Mouse (Mus musculus) kidney, adult 2 months (tissue): Measurements from ENCODE around the gene Hlx.

ENCODE experiments used
- CTCF ChIP-seq: fragments of 200-500 bp; conservative IDR thresholded peaks from 2 replicates; pipeline ENCODE4 v1.5.1; 2011; ENCODE audit warnings: low read depth, mild to moderate bottlenecking, control low read depth, low read length, moderate library complexity, mixed read lengths; ENCODE audit not compliant: insufficient read depth, insufficient read length
- POLR2A ChIP-seq: fragments of 200-500 bp; IDR thresholded peaks from one replicate; pipeline ENCODE4 v1.6.1; 2011; ENCODE audit warnings: low read depth, low read length, control low read depth

DNA sequence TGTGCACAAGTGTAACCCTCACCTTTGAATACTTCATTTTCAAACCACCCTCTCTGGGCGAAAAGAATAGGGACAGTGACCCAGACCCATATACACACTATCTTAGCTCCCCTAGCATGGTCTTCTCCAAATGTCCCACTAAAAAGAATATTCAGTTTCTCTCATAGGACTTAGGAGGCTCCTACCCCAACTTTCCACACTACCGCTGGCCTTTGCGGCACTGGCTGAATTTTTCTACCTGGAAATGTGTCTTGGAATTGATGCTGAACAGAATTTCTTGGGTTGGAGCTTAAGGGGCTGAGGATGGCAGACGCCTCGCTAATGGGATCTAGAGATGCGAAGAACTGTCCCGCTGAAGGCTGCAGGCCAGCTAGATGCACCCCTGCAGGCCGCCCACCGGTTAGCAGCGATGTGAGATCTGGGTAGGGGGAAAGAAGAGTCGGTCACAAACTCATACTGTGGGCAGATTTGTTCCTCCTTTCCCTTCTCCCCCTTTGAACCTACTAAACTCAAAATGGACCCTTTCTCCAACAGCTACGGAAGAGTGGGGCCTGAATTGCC, 1.9 kb downstream of the Hlx start:
- no peak for TF ChIP-seq CTCF
- no peak for TF ChIP-seq POLR2A
